Mouse (Mus musculus) layer of hippocampus, postnatal 36 days (tissue): ENCODE measurements at regions not wholly inside any gene's neighbourhood (a gene's known extent, or its start where the extent isn't known, plus 50 kb on each side); places are given as distances from the start of the nearest gene placed in this dataset.
A peak's percentile ranks its signal among the peaks of the same experiment; 100 is the strongest.

Source experiments
- DNase-seq, 2 experiments: peaks; one replicate each; pipeline ENCODE4 v3.0.0; 2022

GRCm38 (mm10) chr17:94553400-94553799 is 196.4 kb downstream of the Mettl4 start:
- DNase-seq = peak in 1 of 2 experiments; percentile 7

GRCm38 (mm10) chr17:94528765-94529164 is 221.1 kb downstream of the Mettl4 start:
- DNase-seq = peak; percentile 11 to 15
